Mouse (Mus musculus): ENCODE results near the gene Wdr74. TPM values are rescaled to one million over a fixed set of nuclear protein-coding genes. Genes with fewer than 3 reads are reported as not detected.

Gene Wdr74
- total and polyA plus RNA-seq, 3 experiments = 133 to 235 (median 203) TPM

- H3K9me3 ChIP-seq (replicated peaks; ENCODE audit: low read length) = no peaks in the 10 kb centered on the region
- DNase-seq (ENCODE audit: extremely low read depth) = no peak
- H3K27me3 ChIP-seq (replicated peaks) = no peaks in the 10 kb centered on the region
- peaks cover 11 to 47% of the 10 kb centered on the region in 2 experiments for H3K4me1 ChIP-seq (ENCODE audit: control insufficient read depth in 1 of 2, insufficient read depth in 2 of 2)
- H3K79me2 ChIP-seq (replicated peaks; ENCODE audit: control insufficient read depth, extremely low read depth, insufficient read depth, poor library complexity, severe bottlenecking) = peaks cover 41% of the 10 kb centered on the region
- no peak overlapping the region for H3K4me2 ChIP-seq (ENCODE audit: insufficient read depth, low read depth, poor library complexity, severe bottlenecking)
- H3K27ac ChIP-seq (ENCODE audit: insufficient read depth, low read depth) = no peak overlapping the region
- H3K9ac ChIP-seq (ENCODE audit: insufficient read depth, low read depth) = no peak overlapping the region
- H3K36me3 ChIP-seq (replicated peaks in 1 of 2; ENCODE audit: control insufficient read depth in 1 of 2, insufficient read depth in 1 of 2, low read length in 1 of 2) = peaks cover 40 to 61% of the 10 kb centered on the region in 2 experiments
- in situ Hi-C loops (cut with MboI; ENCODE audit: low pct_ligation_motif_present, low pct_unique_long_range_greater_than_20kb, low sequenced_read_pairs) = loop anchor here (25.0 kb wide), 1 partner anchor 373 kb away; no protein-coding TSS in a partner anchor
- dilution Hi-C loops (cut with MboI; ENCODE audit: extremely low pct_ligation_motif_present, extremely low pct_unique_long_range_greater_than_20kb, low sequenced_read_pairs) = no loop called here
- no peak overlapping the region for H3K4me3 ChIP-seq (replicated peaks in 1 of 3; ENCODE audit: low read depth in 2 of 3, low read length in 2 of 3, poor library complexity in 1 of 3)
- TF ChIP-seq ZC3H11A (IDR thresholded peaks at IDR 0.05; ENCODE audit: low read depth, low read length) = no peak
- TF ChIP-seq ZNF384 (IDR thresholded peaks at IDR 0.05; ENCODE audit: low read depth, low read length) = no peak
- no peak for TF ChIP-seq MAFK (IDR thresholded peaks at IDR 0.05; ENCODE audit: insufficient replicate concordance, low read length)
- TF ChIP-seq PAX5 (IDR thresholded peaks at IDR 0.05; ENCODE audit: low read length) = no peak
Measured at GRCm38 (mm10) chr19:8739646-8740045, 4.0 kb downstream of the Wdr74 start.

DNA sequence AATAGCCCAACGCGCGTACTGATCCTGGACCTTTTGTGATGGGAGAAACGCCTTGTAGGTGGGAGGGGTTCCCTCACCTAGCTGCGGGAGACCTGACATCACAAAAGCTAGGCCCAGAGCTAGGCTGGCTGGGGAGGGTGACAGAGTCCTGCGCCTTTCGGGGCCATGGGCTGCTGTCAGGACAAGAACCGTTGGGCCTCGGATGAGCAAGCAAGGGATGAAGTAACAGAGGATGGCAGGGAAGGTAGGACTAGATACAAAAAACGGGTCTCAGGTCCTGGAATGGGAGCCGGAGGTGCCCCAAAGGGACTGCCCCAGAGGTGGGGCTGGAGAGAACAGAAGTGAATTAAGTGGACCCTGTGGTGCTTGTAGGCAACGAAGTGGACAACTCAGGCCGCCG is 5.0 kb downstream of the Wdr74 start, which contains the start of gene 1700092M07Rik:
Gene 1700092M07Rik, plus strand, starts transcription at position 116 of the 400 bp plus-strand sequence.
- H3K36me3 ChIP-seq (replicated peaks in 1 of 2; ENCODE audit: control insufficient read depth in 1 of 2, insufficient read depth in 1 of 2, low read length in 1 of 2) = peaks cover 50 to 71% of the 10 kb centered on the region in 2 experiments
- in situ Hi-C loops (cut with MboI; ENCODE audit: low pct_ligation_motif_present, low pct_unique_long_range_greater_than_20kb, low sequenced_read_pairs) (loop anchor here (25.0 kb wide), 1 partner anchor 372 kb away; no protein-coding TSS in a partner anchor), dilution Hi-C loops (cut with MboI; ENCODE audit: extremely low pct_ligation_motif_present, extremely low pct_unique_long_range_greater_than_20kb, low sequenced_read_pairs) (no loop called here)
- no peak for DNase-seq (ENCODE audit: extremely low read depth)
- peak within 1 kb of the TSS; percentile 79 for H3K9ac ChIP-seq (ENCODE audit: insufficient read depth, low read depth)
- H3K4me2 ChIP-seq (ENCODE audit: insufficient read depth, low read depth, poor library complexity, severe bottlenecking) = peak within 1 kb of the TSS; percentile 6; the same call in 1 of the 2 replicates
- H3K4me1 ChIP-seq (ENCODE audit: control insufficient read depth in 1 of 2, insufficient read depth in 2 of 2) = peaks cover 11 to 41% of the 10 kb centered on the region in 2 experiments
- TF ChIP-seq ZKSCAN1 (IDR thresholded peaks at IDR 0.05; ENCODE audit: borderline replicate concordance, low read depth, low read length) (no peak), MAX (IDR thresholded peaks at IDR 0.05; ENCODE audit: low read length) (no peak), UBTF (IDR thresholded peaks at IDR 0.05; ENCODE audit: low read depth, low read length) (no peak), SMC3 (IDR thresholded peaks at IDR 0.05; ENCODE audit: low read depth, low read length) (no peak), POLR2A (IDR thresholded peaks at IDR 0.05; ENCODE audit: low read depth, low read length) (no peak), USF2 (conservative IDR thresholded peaks at IDR 0.05; ENCODE audit: low read depth, low read length) (no peak), PAX5 (IDR thresholded peaks at IDR 0.05; ENCODE audit: low read length) (no peak), CHD1 (IDR thresholded peaks at IDR 0.05; ENCODE audit: low read depth, low read length) (no peak), TCF12 (IDR thresholded peaks at IDR 0.05; ENCODE audit: low read depth, low read length) (no peak)
- no peaks in the 10 kb centered on the region for H3K27me3 ChIP-seq (replicated peaks)
- H3K4me3 ChIP-seq (replicated peaks in 1 of 3; ENCODE audit: low read depth in 2 of 3, low read length in 2 of 3, poor library complexity in 1 of 3) = peak within 1 kb of the TSS; percentile 68 to 77 (median 75)
- H3K9me3 ChIP-seq (replicated peaks; ENCODE audit: low read length) = no peaks in the 10 kb centered on the region
- H3K27ac ChIP-seq (ENCODE audit: insufficient read depth, low read depth) = peak within 1 kb of the TSS; percentile 91
- H3K79me2 ChIP-seq (replicated peaks; ENCODE audit: control insufficient read depth, extremely low read depth, insufficient read depth, poor library complexity, severe bottlenecking) = peaks cover 41% of the 10 kb centered on the region

DNA sequence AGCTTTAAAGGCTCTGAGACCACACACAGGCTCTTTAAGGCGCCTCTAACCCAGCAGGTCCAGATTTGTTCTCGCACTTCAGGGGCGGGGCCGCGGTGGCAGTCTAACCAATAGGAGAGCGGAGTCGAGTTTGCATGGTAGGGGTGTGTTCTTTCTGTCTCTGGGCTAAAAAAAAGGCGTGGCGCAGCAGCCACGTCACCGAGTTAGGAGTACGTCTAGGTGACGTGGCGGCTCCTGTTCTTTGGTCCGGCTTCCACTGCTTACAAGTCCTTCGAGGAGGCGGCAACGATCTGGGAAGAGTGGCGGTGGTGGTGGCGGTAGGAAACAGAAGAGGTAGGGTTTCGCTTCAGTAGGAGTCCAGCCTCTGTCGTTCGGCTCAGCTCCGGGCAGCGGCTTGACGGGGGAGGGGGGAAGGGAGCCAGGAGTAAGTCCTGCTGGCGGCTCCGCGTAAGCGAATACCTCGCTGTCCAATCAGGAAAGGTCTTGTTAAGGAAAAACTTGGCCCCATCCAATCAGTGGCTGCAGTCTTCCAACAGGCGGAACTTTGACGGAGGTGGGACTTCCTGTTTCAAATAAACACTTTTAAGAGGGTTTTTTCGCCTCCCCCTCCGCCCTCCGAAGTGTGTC is 5.7 kb downstream of the Wdr74 start, which contains the start of gene Stx5a:
Gene Stx5a, plus strand, starts transcription at position 171 of the 627 bp plus-strand sequence.
- dilution Hi-C loops (cut with MboI; ENCODE audit: extremely low pct_ligation_motif_present, extremely low pct_unique_long_range_greater_than_20kb, low sequenced_read_pairs) (no loop called here), in situ Hi-C loops (cut with MboI; ENCODE audit: low pct_ligation_motif_present, low pct_unique_long_range_greater_than_20kb, low sequenced_read_pairs) (loop anchor here (25.0 kb wide), 1 partner anchor 371 kb away; no protein-coding TSS in a partner anchor)
- Histone ChIP-seq H3K9me3 (replicated peaks; ENCODE audit: low read length) (no peaks in the 10 kb centered on the region), H3K4me2 (ENCODE audit: insufficient read depth, low read depth, poor library complexity, severe bottlenecking) (peak within 1 kb of the TSS; percentile 72), H3K9ac (ENCODE audit: insufficient read depth, low read depth) (peak within 1 kb of the TSS; percentile 92), H3K4me1 (ENCODE audit: control insufficient read depth in 1 of 2, insufficient read depth in 2 of 2) (peaks cover 11 to 41% of the 10 kb centered on the region in 2 experiments), H3K27me3 (replicated peaks) (no peaks in the 10 kb centered on the region), H3K36me3 (replicated peaks in 1 of 2; ENCODE audit: control insufficient read depth in 1 of 2, insufficient read depth in 1 of 2, low read length in 1 of 2) (peaks cover 55 to 78% of the 10 kb centered on the region in 2 experiments), H3K4me3 (replicated peaks in 1 of 3; ENCODE audit: low read depth in 2 of 3, low read length in 2 of 3, poor library complexity in 1 of 3) (peak within 1 kb of the TSS; percentile 75 to 77 (median 77)), H3K27ac (ENCODE audit: insufficient read depth, low read depth) (peak within 1 kb of the TSS; percentile 91), H3K79me2 (replicated peaks; ENCODE audit: control insufficient read depth, extremely low read depth, insufficient read depth, poor library complexity, severe bottlenecking) (peaks cover 34% of the 10 kb centered on the region)
- peak; percentile 98 for DNase-seq (ENCODE audit: extremely low read depth)
- no peak for TF ChIP-seq IRF4 (IDR thresholded peaks at IDR 0.05; ENCODE audit: low read depth, low read length)
- TF ChIP-seq NRF1 (IDR thresholded peaks at IDR 0.05; ENCODE audit: low read depth, low read length) = peak; percentile 34; the same call in 1 of the 2 replicates
- no peak for TF ChIP-seq BHLHE40 (IDR thresholded peaks at IDR 0.05; ENCODE audit: low read depth, low read length)
- 0 out of 2 replicates have a peak, but pooled peaks have one; percentile 58 for TF ChIP-seq MEF2A (IDR thresholded peaks at IDR 0.05; ENCODE audit: borderline replicate concordance, low read depth, low read length)
- TF ChIP-seq CHD2 (IDR thresholded peaks at IDR 0.05; ENCODE audit: low read length) = peak; percentile 98
- no peak for TF ChIP-seq ETS1 (conservative IDR thresholded peaks at IDR 0.05; ENCODE audit: low read depth, low read length)
- peak; percentile 8; the same call in 1 of the 2 replicates for TF ChIP-seq SMC3 (IDR thresholded peaks at IDR 0.05; ENCODE audit: low read depth, low read length)
- peak; percentile 73 for TF ChIP-seq POLR2A (IDR thresholded peaks at IDR 0.05; ENCODE audit: low read depth, low read length)
- TF ChIP-seq USF2 (conservative IDR thresholded peaks at IDR 0.05; ENCODE audit: low read depth, low read length) = 0 out of 2 replicates have a peak, but pooled peaks have one; percentile 5
- no peak for TF ChIP-seq PAX5 (IDR thresholded peaks at IDR 0.05; ENCODE audit: low read length)
- peak; percentile 86 for TF ChIP-seq HCFC1 (IDR thresholded peaks at IDR 0.05; ENCODE audit: low read depth, low read length)
- TF ChIP-seq ELF1 (IDR thresholded peaks at IDR 0.05; ENCODE audit: low read depth, low read length) = peak; percentile 91
- no peak for TF ChIP-seq USF1 (IDR thresholded peaks at IDR 0.05; ENCODE audit: low read depth, low read length)
- no peak for TF ChIP-seq E2F4 (IDR thresholded peaks at IDR 0.05; ENCODE audit: insufficient replicate concordance, low read depth, low read length)
- peak; percentile 97 for TF ChIP-seq POLR2AphosphoS2 (IDR thresholded peaks at IDR 0.05; ENCODE audit: low read depth, low read length)
